In genomic region chr4:147940576-147941044, GRCm38 (mm10) we compare ENCODE assay signal across 8 mouse cellular contexts. TPM values are rescaled to one million over a fixed set of nuclear protein-coding genes. Genes with fewer than 3 reads are reported as not detected.
A peak's percentile ranks its signal among the peaks of the same experiment; 100 is the strongest.
DNase-seq lines count a peak whose midpoint lies in the region; ATAC-seq and TF ChIP-seq lines count a peak whose summit lies in the region.

TSS of gene 2510039O18Rik (plus strand) at chr4:147940895.

- H3K9ac ChIP-seq in embryonic facial prominence, embryonic 13.5 days = peak within 1 kb of the TSS; percentile 91
- peak within 1 kb of the TSS; percentile 90 for H3K9ac ChIP-seq in limb, embryonic 13.5 days
- peak within 1 kb of the TSS; percentile 82 for H3K9ac ChIP-seq in midbrain, embryonic 16.5 days (ENCODE audit: low read depth, low read length)

- TF ChIP-seq CTCF in kidney, adult 2 months (conservative IDR thresholded peaks at IDR 0.05; ENCODE audit: insufficient read depth, insufficient read length, low read depth, low read length) = no peak

- peaks cover 66% of the 10 kb centered on the region for H3K4me1 ChIP-seq in embryonic facial prominence, embryonic 13.5 days
- H3K4me1 ChIP-seq in kidney, adult 2 months (ENCODE audit: control insufficient read depth, insufficient read depth, low read length) = peaks cover 25% of the 10 kb centered on the region
- peaks cover 57% of the 10 kb centered on the region for H3K4me1 ChIP-seq in limb, embryonic 13.5 days
- H3K4me1 ChIP-seq in midbrain, embryonic 16.5 days (ENCODE audit: control insufficient read depth, insufficient read depth, low read length) = peaks cover 21% of the 10 kb centered on the region

- H3K9me3 ChIP-seq in embryonic facial prominence, embryonic 13.5 days = no peaks in the 10 kb centered on the region
- H3K9me3 ChIP-seq in limb, embryonic 13.5 days = no peaks in the 10 kb centered on the region
- no peaks in the 10 kb centered on the region for H3K9me3 ChIP-seq in midbrain, embryonic 16.5 days (replicated peaks; ENCODE audit: control insufficient read depth, low read length, poor library complexity, severe bottlenecking)

- peak; percentile 33 for ATAC-seq in embryonic facial prominence, embryonic 13.5 days (ENCODE audit: insufficient number of reproducible peaks, insufficient read depth, low FRiP score, low TSS enrichment, low read depth)
- peak; percentile 37; the same call in 1 of the 2 replicates for ATAC-seq in limb, embryonic 13.5 days (ENCODE audit: low FRiP score, low read depth)
- ATAC-seq in midbrain, embryonic 16.5 days = peak; percentile 61

- under 1% methylated on average over 27 of the region's 35 CpGs for WGBS in embryonic facial prominence, embryonic 13.5 days
- 2% methylated on average over 31 of the region's 35 CpGs for WGBS in kidney, adult 2 months
- under 1% methylated on average over 28 of the region's 35 CpGs for WGBS in limb, embryonic 13.5 days
- 1% methylated on average over 29 of the region's 35 CpGs for WGBS in midbrain, embryonic 16.5 days

- H3K27ac ChIP-seq in embryonic facial prominence, embryonic 13.5 days = peak within 1 kb of the TSS; percentile 90
- H3K27ac ChIP-seq in kidney, adult 2 months (ENCODE audit: insufficient read depth, low read depth, low read length) = peak within 1 kb of the TSS; percentile 49
- H3K27ac ChIP-seq in limb, embryonic 13.5 days = peak within 1 kb of the TSS; percentile 94
- H3K27ac ChIP-seq in midbrain, embryonic 16.5 days (ENCODE audit: low read length) = peak within 1 kb of the TSS; percentile 51; the same call in 1 of the 2 replicates

- H3K36me3 ChIP-seq in embryonic facial prominence, embryonic 13.5 days = peaks cover 23% of the 10 kb centered on the region
- H3K36me3 ChIP-seq in kidney, adult 2 months (ENCODE audit: control insufficient read depth, insufficient read depth, low read length) = peaks cover 10% of the 10 kb centered on the region
- peaks cover 29% of the 10 kb centered on the region for H3K36me3 ChIP-seq in limb, embryonic 13.5 days
- peaks cover 17% of the 10 kb centered on the region for H3K36me3 ChIP-seq in midbrain, embryonic 16.5 days (ENCODE audit: control insufficient read depth, insufficient read depth, low read length)

- peak within 1 kb of the TSS; percentile 93 for H3K4me3 ChIP-seq in embryonic facial prominence, embryonic 13.5 days
- peak within 1 kb of the TSS; percentile 82 for H3K4me3 ChIP-seq in kidney, adult 2 months (ENCODE audit: insufficient read depth, low read depth, low read length)
- H3K4me3 ChIP-seq in limb, embryonic 13.5 days = peak within 1 kb of the TSS; percentile 96
- H3K4me3 ChIP-seq in midbrain, embryonic 16.5 days (ENCODE audit: low read depth, low read length) = peak within 1 kb of the TSS; percentile 78

- peak within 1 kb of the TSS; percentile 100 for H3K4me2 ChIP-seq in embryonic facial prominence, embryonic 13.5 days
- H3K4me2 ChIP-seq in limb, embryonic 13.5 days (replicated peaks) = peak within 1 kb of the TSS; percentile 100
- peak within 1 kb of the TSS; percentile 87 for H3K4me2 ChIP-seq in midbrain, embryonic 16.5 days (ENCODE audit: low read length)

- peak; percentile 70 for TF ChIP-seq POLR2A in kidney, adult 2 months (IDR thresholded peaks at IDR 0.05; ENCODE audit: low read depth, low read length)

- H3K27me3 ChIP-seq in embryonic facial prominence, embryonic 13.5 days = no peaks in the 10 kb centered on the region
- no peaks in the 10 kb centered on the region for H3K27me3 ChIP-seq in kidney, adult 2 months (replicated peaks; ENCODE audit: control insufficient read depth, insufficient read depth, low read length)
- H3K27me3 ChIP-seq in limb, embryonic 13.5 days = no peaks in the 10 kb centered on the region
- H3K27me3 ChIP-seq in midbrain, embryonic 16.5 days (ENCODE audit: control insufficient read depth, insufficient read depth, low read depth, low read length) = peaks cover 2% of the 10 kb centered on the region; the same call in 1 of the 2 replicates

- peak; percentile 81 for DNase-seq in 3134 (ENCODE audit: extremely low read depth, insufficient read length, low spot score)
- DNase-seq in adrenal gland, postnatal 36 days = peak; percentile 87
- peak; percentile 89 to 91 for DNase-seq in heart, adult 18-20 months
- peak; percentile 92 for DNase-seq in kidney, adult 2 months
- DNase-seq in spleen, postnatal 10 days (ENCODE audit: low spot score in 2 of 2) = peak; percentile 83 to 93

RNA-seq across cellular contexts. Expression of gene 2510039O18Rik, which starts in this region (rescaled TPM):
- total RNA-seq in adrenal gland, postnatal 36 days (2021) = 10 to 100 TPM; 48.1 to 51.0 TPM
- polyA plus RNA-seq in embryonic facial prominence, embryonic 13.5 days (2015; fragmentation: Nextera tagmentation; extraction: Ambion mirVana) = 14.3 and 17.7 TPM in 2 replicates
- 10 to 100 TPM; 38.1 to 43.1 TPM for total RNA-seq in heart, adult 18-20 months (2021)
- 62.6 and 82.4 TPM in 2 replicates for polyA plus RNA-seq in kidney, adult 2 months (2012; rRNA removed)
- polyA plus RNA-seq in limb, embryonic 13.5 days (2015; fragmentation: Nextera tagmentation; extraction: Ambion mirVana) = 13.4 and 13.7 TPM in 2 replicates
- 9.5 and 11.1 TPM in 2 replicates for polyA plus RNA-seq in midbrain, embryonic 16.5 days (2015; fragmentation: Nextera tagmentation; extraction: Ambion mirVana)

Comparison
In these comparisons a context has a peak if more than half of its experiments do, and no peak if none do; other contexts are left out.
1. Peak in every context shown above with its lines: DNase-seq, ATAC-seq, H3K4me3 ChIP-seq and H3K27ac ChIP-seq.